Mouse (Mus musculus) erythroblast, embryonic 14.5 days (primary cell): ENCODE data around the gene Rala.

Experiments used
- GATA1 ChIP-seq: IDR thresholded peaks from 2 replicates; pipeline ENCODE4 v1.6.1; 2012; ENCODE audit warnings: low read length, inconsistent platforms, mixed read lengths
- TAL1 ChIP-seq: IDR thresholded peaks from 3 replicates; pipeline ENCODE4 v1.6.1; 2012; ENCODE audit warnings: low read length, inconsistent platforms, mixed read lengths

DNA sequence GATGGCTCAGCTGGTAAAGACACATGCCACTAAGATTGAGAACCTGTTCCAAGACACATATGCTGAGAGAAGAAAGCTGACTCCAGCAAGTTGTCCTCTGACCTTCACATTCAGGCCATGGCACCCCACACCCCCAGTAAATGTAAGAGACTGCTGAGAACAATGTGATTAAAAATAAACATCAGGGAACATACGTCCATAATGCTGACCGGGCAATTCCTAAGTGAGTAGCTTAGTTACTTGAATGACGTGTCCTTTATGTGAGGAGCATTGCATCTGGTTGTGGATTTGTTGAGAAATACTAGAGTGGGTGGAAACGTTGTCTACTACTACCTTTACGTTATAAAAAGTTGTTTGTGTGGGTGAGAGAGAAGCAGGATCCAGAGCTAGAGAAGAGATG, 38.6 kb upstream of the Rala start:
- TF ChIP-seq TAL1 (no peak), GATA1 (no peak)
